Mouse (Mus musculus): ENCODE measurements at regions not wholly inside any gene's neighbourhood (a gene's known extent, or its start where the extent isn't known, plus 50 kb on each side); places are given as distances from the start of the nearest gene placed in this dataset.

DNA sequence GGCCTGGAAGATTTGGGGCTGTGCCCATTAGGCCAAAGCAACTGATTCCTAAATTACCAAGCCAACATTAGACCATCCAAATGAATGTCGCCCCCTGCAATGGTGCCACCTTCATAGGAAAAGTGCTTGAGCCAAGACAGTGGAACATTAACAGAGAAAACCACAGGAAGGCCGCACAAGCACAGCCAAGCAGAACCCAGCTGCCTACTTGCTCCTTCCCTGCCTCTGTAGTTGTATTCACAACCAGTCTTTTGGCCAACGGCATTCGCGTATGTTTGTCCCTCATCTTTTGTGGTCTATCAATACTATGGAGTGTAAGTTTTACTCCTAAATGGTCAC is 319.2 kb downstream of the Nr2f2 start:
- H3K27ac ChIP-seq (ENCODE audit: low read length) = no peak overlapping the region
- no peaks in the 10 kb centered on the region for H3K4me1 ChIP-seq (ENCODE audit: insufficient read depth, low read length)
- H3K9ac ChIP-seq (replicated peaks; ENCODE audit: low read length) = no peak overlapping the region
- no peaks in the 10 kb centered on the region for H3K27me3 ChIP-seq (ENCODE audit: insufficient read depth, low read length)
- no peaks in the 10 kb centered on the region for H3K36me3 ChIP-seq (ENCODE audit: insufficient read depth, low read length)
- no peaks in the 10 kb centered on the region for H3K9me3 ChIP-seq (ENCODE audit: low read length)
- 86% methylated on average over 5 of the region's 5 CpGs for WGBS
- no peak overlapping the region for H3K4me2 ChIP-seq (replicated peaks; ENCODE audit: low read depth, low read length)
- no peak overlapping the region for H3K4me3 ChIP-seq (ENCODE audit: low read length)
- ATAC-seq (ENCODE audit: low FRiP score, low TSS enrichment) = no peak

- Histone ChIP-seq H3K36me3 (ENCODE audit: insufficient read depth, low read length) (no peaks in the 10 kb centered on the region), H3K4me1 (ENCODE audit: insufficient read depth, low read length) (no peaks in the 10 kb centered on the region), H3K4me2 (replicated peaks; ENCODE audit: low read depth, low read length) (no peak overlapping the region), H3K27me3 (ENCODE audit: insufficient read depth, low read length) (no peaks in the 10 kb centered on the region), H3K9ac (replicated peaks; ENCODE audit: low read length) (no peak overlapping the region), H3K27ac (ENCODE audit: low read length) (no peak overlapping the region), H3K9me3 (ENCODE audit: low read length) (no peaks in the 10 kb centered on the region), H3K4me3 (ENCODE audit: low read length) (no peak overlapping the region)
- WGBS = 71% methylated on average over 17 of the region's 17 CpGs
- no peak for ATAC-seq (ENCODE audit: low FRiP score, low TSS enrichment)
Observed at GRCm38 (mm10) chr7:70046691-70047414, 319.7 kb downstream of the Nr2f2 start.

GRCm38 (mm10) chr7:70037011-70037410 is 329.5 kb downstream of the Nr2f2 start:
- H3K36me3 ChIP-seq (ENCODE audit: insufficient read depth, low read length) = no peaks in the 10 kb centered on the region
- H3K27me3 ChIP-seq (ENCODE audit: insufficient read depth, low read length) = no peaks in the 10 kb centered on the region
- no peaks in the 10 kb centered on the region for H3K4me1 ChIP-seq (ENCODE audit: insufficient read depth, low read length)
- WGBS = 75% methylated on average over 1 of the region's 1 CpGs
- H3K27ac ChIP-seq (ENCODE audit: low read length) = no peak overlapping the region
- no peak overlapping the region for H3K9ac ChIP-seq (replicated peaks; ENCODE audit: low read length)
- H3K9me3 ChIP-seq (ENCODE audit: low read length) = no peaks in the 10 kb centered on the region
- H3K4me3 ChIP-seq (ENCODE audit: low read length) = no peak overlapping the region
- ATAC-seq (ENCODE audit: low FRiP score, low TSS enrichment) = no peak
- H3K4me2 ChIP-seq (replicated peaks; ENCODE audit: low read depth, low read length) = no peak overlapping the region

GRCm38 (mm10) chr7:70032857-70033256 is 333.7 kb downstream of the Nr2f2 start:
- no peak overlapping the region for H3K9ac ChIP-seq (replicated peaks; ENCODE audit: low read length)
- ATAC-seq (ENCODE audit: low FRiP score, low TSS enrichment) = no peak
- no peaks in the 10 kb centered on the region for H3K9me3 ChIP-seq (ENCODE audit: low read length)
- H3K4me2 ChIP-seq (replicated peaks; ENCODE audit: low read depth, low read length) = no peak overlapping the region
- H3K27ac ChIP-seq (ENCODE audit: low read length) = no peak overlapping the region
- no peaks in the 10 kb centered on the region for H3K36me3 ChIP-seq (ENCODE audit: insufficient read depth, low read length)
- WGBS = 77% methylated on average over 2 of the region's 2 CpGs
- H3K27me3 ChIP-seq (ENCODE audit: insufficient read depth, low read length) = no peaks in the 10 kb centered on the region
- no peak overlapping the region for H3K4me3 ChIP-seq (ENCODE audit: low read length)
- no peaks in the 10 kb centered on the region for H3K4me1 ChIP-seq (ENCODE audit: insufficient read depth, low read length)

DNA sequence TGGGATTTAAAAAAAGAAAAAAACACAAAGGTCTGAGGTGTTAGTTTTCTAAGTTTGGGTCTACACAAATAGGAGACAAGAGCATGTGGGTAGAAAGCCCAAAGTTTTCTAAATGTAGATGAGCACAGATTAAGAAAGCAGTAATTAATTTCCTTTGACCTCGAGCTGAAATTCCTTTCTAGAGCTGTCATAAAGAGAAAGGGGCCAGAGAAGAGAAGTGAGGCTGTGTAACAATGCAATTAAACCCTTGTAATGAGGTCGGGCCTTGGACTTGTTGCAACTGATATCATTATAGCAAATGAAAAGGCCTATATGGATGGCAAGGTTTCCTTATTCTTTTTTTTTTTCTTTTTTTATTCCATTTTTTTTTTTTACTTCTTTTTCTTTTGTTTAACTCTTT is 337.2 kb downstream of the Nr2f2 start:
- WGBS = 65% methylated on average over 2 of the region's 2 CpGs
- no peak overlapping the region for H3K27ac ChIP-seq (ENCODE audit: low read length)

GRCm38 (mm10) chr7:70025527-70025926 is 341.0 kb downstream of the Nr2f2 start:
- no peaks in the 10 kb centered on the region for H3K9me3 ChIP-seq (ENCODE audit: low read length)
- H3K4me3 ChIP-seq (ENCODE audit: low read length) = no peak overlapping the region
- no peaks in the 10 kb centered on the region for H3K27me3 ChIP-seq (ENCODE audit: insufficient read depth, low read length)
- H3K4me2 ChIP-seq (replicated peaks; ENCODE audit: low read depth, low read length) = no peak overlapping the region
- H3K27ac ChIP-seq (ENCODE audit: low read length) = no peak overlapping the region
- no peaks in the 10 kb centered on the region for H3K36me3 ChIP-seq (ENCODE audit: insufficient read depth, low read length)
- H3K4me1 ChIP-seq (ENCODE audit: insufficient read depth, low read length) = no peaks in the 10 kb centered on the region
- no peak overlapping the region for H3K9ac ChIP-seq (replicated peaks; ENCODE audit: low read length)
- ATAC-seq (ENCODE audit: low FRiP score, low TSS enrichment) = no peak

More for the DNA sequence above, 337.2 kb downstream of the Nr2f2 start:
- Histone ChIP-seq H3K4me1 (ENCODE audit: insufficient read depth, low read length) (no peaks in the 10 kb centered on the region), H3K36me3 (ENCODE audit: insufficient read depth, low read length) (no peaks in the 10 kb centered on the region), H3K9ac (replicated peaks; ENCODE audit: low read length) (no peak overlapping the region), H3K27me3 (ENCODE audit: insufficient read depth, low read length) (no peaks in the 10 kb centered on the region), H3K4me3 (ENCODE audit: low read length) (no peak overlapping the region), H3K9me3 (ENCODE audit: low read length) (no peaks in the 10 kb centered on the region), H3K4me2 (replicated peaks; ENCODE audit: low read depth, low read length) (no peak overlapping the region)
- no peak for ATAC-seq (ENCODE audit: low FRiP score, low TSS enrichment)

DNA sequence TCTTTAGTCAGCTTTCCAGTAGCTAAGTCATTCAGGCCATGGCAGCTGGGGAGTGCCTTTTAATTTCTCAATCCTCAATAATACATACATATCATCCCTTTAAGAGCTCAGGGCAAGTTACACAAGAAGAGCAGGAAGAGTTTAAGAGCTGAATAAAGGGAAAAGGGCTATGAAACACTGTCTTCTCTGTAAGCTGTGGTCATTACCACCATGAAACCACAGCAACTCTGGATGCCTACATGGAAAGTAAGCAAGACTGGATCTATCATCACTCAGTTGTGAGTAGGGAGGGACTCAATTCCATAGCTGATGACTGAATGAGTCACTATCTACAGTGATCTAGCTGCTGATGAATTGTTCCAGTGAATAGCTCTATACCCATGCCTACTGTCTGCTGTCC is 349.9 kb downstream of the Nr2f2 start:
- H3K4me2 ChIP-seq (replicated peaks; ENCODE audit: low read depth, low read length) = no peak overlapping the region
- H3K4me3 ChIP-seq (ENCODE audit: low read length) = no peak overlapping the region
- no peak overlapping the region for H3K27ac ChIP-seq (ENCODE audit: low read length)
- H3K4me1 ChIP-seq (ENCODE audit: insufficient read depth, low read length) = no peaks in the 10 kb centered on the region
- ATAC-seq (ENCODE audit: low FRiP score, low TSS enrichment) = no peak
- no peaks in the 10 kb centered on the region for H3K9me3 ChIP-seq (ENCODE audit: low read length)
- no peaks in the 10 kb centered on the region for H3K36me3 ChIP-seq (ENCODE audit: insufficient read depth, low read length)
- H3K27me3 ChIP-seq (ENCODE audit: insufficient read depth, low read length) = no peaks in the 10 kb centered on the region
- H3K9ac ChIP-seq (replicated peaks; ENCODE audit: low read length) = no peak overlapping the region

GRCm38 (mm10) chr7:70003200-70003986 is 363.1 kb downstream of the Nr2f2 start:
- WGBS = 74% methylated on average over 8 of the region's 8 CpGs
- H3K9me3 ChIP-seq (ENCODE audit: low read length) = no peaks in the 10 kb centered on the region
- ATAC-seq (ENCODE audit: low FRiP score, low TSS enrichment) = no peak
- no peak overlapping the region for H3K4me2 ChIP-seq (replicated peaks; ENCODE audit: low read depth, low read length)
- H3K27me3 ChIP-seq (ENCODE audit: insufficient read depth, low read length) = no peaks in the 10 kb centered on the region
- no peak overlapping the region for H3K9ac ChIP-seq (replicated peaks; ENCODE audit: low read length)
- no peak overlapping the region for H3K27ac ChIP-seq (ENCODE audit: low read length)
- no peak overlapping the region for H3K4me3 ChIP-seq (ENCODE audit: low read length)
- H3K4me1 ChIP-seq (ENCODE audit: insufficient read depth, low read length) = 0 out of 2 replicates have a peak, but pooled peaks cover 4% of the 10 kb centered on the region
- no peaks in the 10 kb centered on the region for H3K36me3 ChIP-seq (ENCODE audit: insufficient read depth, low read length)

DNA sequence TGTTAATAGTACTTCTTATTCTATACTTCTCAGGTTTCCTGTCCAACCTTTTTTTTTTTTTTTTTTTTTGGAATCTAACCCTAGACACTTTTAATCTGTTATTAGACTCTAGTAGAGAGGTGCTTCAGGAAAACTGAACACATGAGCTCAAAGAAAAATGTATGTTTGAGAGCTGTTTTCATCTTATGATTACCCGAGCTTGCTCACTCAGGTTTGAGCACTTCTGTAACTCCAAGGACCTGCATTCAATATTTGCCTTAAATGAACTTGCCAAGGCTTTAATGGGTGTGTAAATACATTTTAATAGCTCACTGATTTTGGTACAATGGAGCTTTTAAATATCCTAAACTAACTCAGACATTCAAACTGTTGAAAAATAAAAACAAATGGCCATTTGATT is 367.8 kb downstream of the Nr2f2 start:
- H3K4me1 ChIP-seq (ENCODE audit: insufficient read depth, low read length) = 0 out of 2 replicates have a peak, but pooled peaks cover 4% of the 10 kb centered on the region
- no peaks in the 10 kb centered on the region for H3K36me3 ChIP-seq (ENCODE audit: insufficient read depth, low read length)
- no peak overlapping the region for H3K27ac ChIP-seq (ENCODE audit: low read length)
- no peaks in the 10 kb centered on the region for H3K27me3 ChIP-seq (ENCODE audit: insufficient read depth, low read length)
- H3K9ac ChIP-seq (replicated peaks; ENCODE audit: low read length) = no peak overlapping the region
- no peak overlapping the region for H3K4me3 ChIP-seq (ENCODE audit: low read length)
- WGBS = 83% methylated on average over 1 of the region's 1 CpGs
- no peaks in the 10 kb centered on the region for H3K9me3 ChIP-seq (ENCODE audit: low read length)
- H3K4me2 ChIP-seq (replicated peaks; ENCODE audit: low read depth, low read length) = no peak overlapping the region
- no peak for ATAC-seq (ENCODE audit: low FRiP score, low TSS enrichment)

DNA sequence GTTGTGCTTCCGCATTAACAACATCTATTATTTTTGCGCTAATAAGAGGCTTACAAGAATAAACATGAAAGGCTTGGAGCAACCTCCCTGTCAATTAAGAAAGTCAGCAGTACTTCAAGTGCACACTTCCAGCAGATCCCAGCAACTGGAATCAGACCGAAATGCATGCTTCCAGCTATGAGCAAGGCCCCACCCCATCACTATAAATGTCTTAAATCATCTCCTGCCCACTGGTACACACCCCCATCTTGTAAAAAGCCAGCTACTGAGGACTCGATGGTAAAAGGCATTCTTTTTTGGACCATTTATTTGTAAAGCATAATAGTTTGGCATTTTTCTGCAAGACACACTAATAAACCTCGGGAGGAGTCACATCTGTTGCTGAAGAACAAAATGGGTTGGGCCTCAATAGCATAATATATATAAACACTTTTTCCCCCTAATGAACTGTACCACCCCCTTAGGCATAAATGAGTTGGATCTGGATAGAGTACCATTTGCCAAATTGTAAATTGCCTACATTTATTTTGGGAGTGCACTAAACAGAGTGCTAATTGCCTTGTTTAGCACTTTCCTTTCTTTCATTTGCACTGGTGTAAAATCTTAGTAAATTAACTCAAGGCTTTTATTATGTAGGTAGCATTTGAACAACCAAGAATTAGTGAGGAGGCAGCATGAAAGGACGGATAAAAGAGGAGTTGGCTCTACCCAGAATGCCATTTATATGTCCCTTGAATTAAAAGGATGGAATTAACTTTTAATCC is 371.8 kb downstream of the Nr2f2 start:
- no peak overlapping the region for H3K27ac ChIP-seq (ENCODE audit: low read length)
- H3K9ac ChIP-seq (replicated peaks; ENCODE audit: low read length) = no peak overlapping the region
- H3K36me3 ChIP-seq (ENCODE audit: insufficient read depth, low read length) = no peaks in the 10 kb centered on the region
- no peak overlapping the region for H3K4me3 ChIP-seq (ENCODE audit: low read length)
- no peaks in the 10 kb centered on the region for H3K9me3 ChIP-seq (ENCODE audit: low read length)
- 0 out of 2 replicates have a peak, but pooled peaks cover 8% of the 10 kb centered on the region for H3K4me1 ChIP-seq (ENCODE audit: insufficient read depth, low read length)
- H3K4me2 ChIP-seq (replicated peaks; ENCODE audit: low read depth, low read length) = no peak overlapping the region
- WGBS = 59% methylated on average over 6 of the region's 6 CpGs
- no peak for ATAC-seq (ENCODE audit: low FRiP score, low TSS enrichment)
- H3K27me3 ChIP-seq (ENCODE audit: insufficient read depth, low read length) = no peaks in the 10 kb centered on the region

Measured in kidney, embryonic 16.5 days (tissue).